Mouse (Mus musculus): ENCODE measurements at regions not wholly inside any gene's neighbourhood (a gene's known extent, or its start where the extent isn't known, plus 50 kb on each side); places are given as distances from the start of the nearest gene placed in this dataset.

- in situ Hi-C loops (cut with MseI, MboI) = no loop called here
These were observed 272.0 kb upstream of the Tbx3 start for GRCm38 (mm10) chr5:119398475-119398874.

GRCm38 (mm10) chr5:119400223-119400935, 270.1 kb upstream of the Tbx3 start:
- in situ Hi-C loops (cut with MseI, MboI) = no loop called here

- in situ Hi-C loops (cut with MseI, MboI) = no loop called here
These were observed 268.6 kb upstream of the Tbx3 start for GRCm38 (mm10) chr5:119401915-119402314.

GRCm38 (mm10) chr5:119402651-119403050, 267.8 kb upstream of the Tbx3 start:
- in situ Hi-C loops (cut with MseI, MboI) = no loop called here

GRCm38 (mm10) chr5:119410966-119411365, 259.5 kb upstream of the Tbx3 start:
- in situ Hi-C loops (cut with MseI, MboI) = no loop called here

- in situ Hi-C loops (cut with MseI, MboI) = no loop called here
These were observed 254.6 kb upstream of the Tbx3 start for GRCm38 (mm10) chr5:119415835-119416234.

- in situ Hi-C loops (cut with MseI, MboI) = no loop called here
These were observed 252.0 kb upstream of the Tbx3 start for GRCm38 (mm10) chr5:119418486-119418885.

- in situ Hi-C loops (cut with MseI, MboI) = no loop called here
These were observed 242.9 kb upstream of the Tbx3 start for GRCm38 (mm10) chr5:119427511-119428019.

- in situ Hi-C loops (cut with MseI, MboI) = no loop called here
These were observed 239.2 kb upstream of the Tbx3 start for GRCm38 (mm10) chr5:119431271-119431756.

GRCm38 (mm10) chr5:119434572-119434971, 235.9 kb upstream of the Tbx3 start:
- in situ Hi-C loops (cut with MseI, MboI) = no loop called here

- in situ Hi-C loops (cut with MseI, MboI) = no loop called here
These were observed 222.0 kb upstream of the Tbx3 start for GRCm38 (mm10) chr5:119448494-119448893.

GRCm38 (mm10) chr5:119449166-119449565, 221.3 kb upstream of the Tbx3 start:
- in situ Hi-C loops (cut with MseI, MboI) = no loop called here

- in situ Hi-C loops (cut with MseI, MboI) = no loop called here
These were observed 210.7 kb upstream of the Tbx3 start for GRCm38 (mm10) chr5:119459751-119460150.

- in situ Hi-C loops (cut with MseI, MboI) = no loop called here
These were observed 207.6 kb upstream of the Tbx3 start for GRCm38 (mm10) chr5:119462659-119463530.

GRCm38 (mm10) chr5:119464553-119464952, 205.9 kb upstream of the Tbx3 start:
- in situ Hi-C loops (cut with MseI, MboI) = no loop called here

GRCm38 (mm10) chr5:119467346-119468085, 203.0 kb upstream of the Tbx3 start:
- in situ Hi-C loops (cut with MseI, MboI) = no loop called here

- in situ Hi-C loops (cut with MseI, MboI) = no loop called here
These were observed 192.5 kb upstream of the Tbx3 start for GRCm38 (mm10) chr5:119477926-119478325.

- in situ Hi-C loops (cut with MseI, MboI) = no loop called here
These were observed 192.1 kb upstream of the Tbx3 start for GRCm38 (mm10) chr5:119478331-119478730.

GRCm38 (mm10) chr5:119480191-119481190, 190.0 kb upstream of the Tbx3 start:
- in situ Hi-C loops (cut with MseI, MboI) = no loop called here

GRCm38 (mm10) chr5:119483706-119484105, 186.8 kb upstream of the Tbx3 start:
- in situ Hi-C loops (cut with MseI, MboI) = no loop called here

- in situ Hi-C loops (cut with MseI, MboI) = no loop called here
These were observed 184.3 kb upstream of the Tbx3 start for GRCm38 (mm10) chr5:119486196-119486595.
